Mouse (Mus musculus) heart, postnatal 4 days (tissue): ENCODE results near the gene 1600015I10Rik. TPM values are rescaled to one million over a fixed set of nuclear protein-coding genes. Genes with fewer than 3 reads are reported as not detected.
A peak's percentile ranks its signal among the peaks of the same experiment; 100 is the strongest.
"Not testable (repeated sequence)": the region's sequence is repeated elsewhere in the genome, so short reads cannot be mapped to it uniquely, and the experiment has no call there.

Source experiments
- DNase-seq: peaks from one replicate; pipeline ENCODE4 v3.0.0; 2021
- total RNA-seq, 2 experiments: library from RNA; stranded (reverse); gene quantifications; 2 replicates each; pipeline ENCODE4 v1.2.3; 2021

Gene 1600015I10Rik
- total RNA-seq: not detected

GRCm38 (mm10) chr6:48929595-48929994 lies at the start of gene 1600015I10Rik:
Gene 1600015I10Rik (plus strand): TSS chr6:48929895.
- no peak for DNase-seq

- no peak for DNase-seq
Measured at GRCm38 (mm10) chr6:48894203-48894602, 35.5 kb upstream of the 1600015I10Rik start.

- DNase-seq: no peak
Measured at GRCm38 (mm10) chr6:48894938-48895818, 34.5 kb upstream of the 1600015I10Rik start.

- DNase-seq: no peak
Measured at GRCm38 (mm10) chr6:48895941-48896340, 33.8 kb upstream of the 1600015I10Rik start.

GRCm38 (mm10) chr6:48896956-48897355 lies 32.7 kb upstream of the 1600015I10Rik start:
- DNase-seq: no peak

- DNase-seq: not testable (repeated sequence)
Measured at GRCm38 (mm10) chr6:48901316-48901715, 28.4 kb upstream of the 1600015I10Rik start.

GRCm38 (mm10) chr6:48902511-48903406 lies 26.9 kb upstream of the 1600015I10Rik start:
- DNase-seq: no peak

GRCm38 (mm10) chr6:48903437-48903836 lies 26.3 kb upstream of the 1600015I10Rik start:
- no peak for DNase-seq

- DNase-seq: no peak
Measured at GRCm38 (mm10) chr6:48905606-48906005, 24.1 kb upstream of the 1600015I10Rik start.

GRCm38 (mm10) chr6:48906371-48906770 lies 23.3 kb upstream of the 1600015I10Rik start:
- DNase-seq: peak; percentile 2

GRCm38 (mm10) chr6:48909229-48909628 lies 20.5 kb upstream of the 1600015I10Rik start:
- no peak for DNase-seq

GRCm38 (mm10) chr6:48912033-48912432 lies 17.7 kb upstream of the 1600015I10Rik start:
- DNase-seq: peak; percentile 10

- no peak for DNase-seq
Measured at GRCm38 (mm10) chr6:48913587-48913986, 16.1 kb upstream of the 1600015I10Rik start.

- DNase-seq: no peak
Measured at GRCm38 (mm10) chr6:48949596-48949995, 19.9 kb downstream of the 1600015I10Rik start.

- no peak for DNase-seq
Measured at GRCm38 (mm10) chr6:48950676-48951075, 21.0 kb downstream of the 1600015I10Rik start.

GRCm38 (mm10) chr6:48951630-48952029 lies 21.9 kb downstream of the 1600015I10Rik start:
- no peak for DNase-seq

GRCm38 (mm10) chr6:48953220-48953619 lies 23.5 kb downstream of the 1600015I10Rik start:
- no peak for DNase-seq

- no peak for DNase-seq
Measured at GRCm38 (mm10) chr6:48954211-48954610, 24.5 kb downstream of the 1600015I10Rik start.

GRCm38 (mm10) chr6:48954946-48955345 lies 25.3 kb downstream of the 1600015I10Rik start:
- peak; percentile 64 for DNase-seq

- no peak for DNase-seq
Measured at GRCm38 (mm10) chr6:48956785-48957184, 27.1 kb downstream of the 1600015I10Rik start.

- DNase-seq: peak; percentile 24
Measured at GRCm38 (mm10) chr6:48958053-48958452, 28.4 kb downstream of the 1600015I10Rik start.

- DNase-seq: not testable (repeated sequence)
Measured at GRCm38 (mm10) chr6:48959151-48959550, 29.5 kb downstream of the 1600015I10Rik start.

- not testable (repeated sequence) for DNase-seq
Measured at GRCm38 (mm10) chr6:48966696-48967095, 37.0 kb downstream of the 1600015I10Rik start.
